Mouse (Mus musculus): ENCODE measurements at regions not wholly inside any gene's neighbourhood (a gene's known extent, or its start where the extent isn't known, plus 50 kb on each side); places are given as distances from the start of the nearest gene placed in this dataset.

DNA sequence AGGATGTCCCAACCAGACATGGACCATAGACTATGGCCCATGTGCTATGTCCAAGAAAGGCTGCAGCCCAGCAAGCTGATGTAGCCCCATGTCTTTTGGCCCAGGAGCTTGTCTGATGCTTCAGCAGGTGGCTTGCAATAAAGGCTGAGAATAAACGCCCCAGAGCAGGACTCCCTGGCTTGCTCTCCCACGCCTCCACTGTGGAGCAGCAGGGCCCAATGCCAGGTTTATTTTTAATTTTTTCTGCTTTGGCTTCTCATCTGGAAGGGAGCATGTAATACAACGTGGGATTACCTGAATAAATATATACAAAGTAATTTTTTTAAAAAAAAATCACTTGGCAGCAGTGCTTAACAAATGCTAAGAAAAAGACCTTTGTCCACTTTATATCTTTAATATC lies 125.7 kb downstream of the Ccdc71l start:
- DNase-seq (ENCODE audit: low spot score) (no peak), ATAC-seq (ENCODE audit: extremely low read depth, insufficient number of reproducible peaks, low FRiP score, poor library complexity, severe bottlenecking) (no peak)
- TF ChIP-seq GATA2 (IDR thresholded peaks at IDR 0.05; ENCODE audit: borderline replicate concordance, low read depth, low read length): no peak
- no peak for TF ChIP-seq CTCF (IDR thresholded peaks at IDR 0.05; ENCODE audit: low read depth, low read length)
- TF ChIP-seq GATA1 (IDR thresholded peaks at IDR 0.05; ENCODE audit: borderline replicate concordance, low read length): no peak
- no peak for TF ChIP-seq TAL1 (conservative IDR thresholded peaks at IDR 0.05; ENCODE audit: low read depth, low read length)
- no peak for TF ChIP-seq POLR2AphosphoS5 (IDR thresholded peaks at IDR 0.05; ENCODE audit: insufficient replicate concordance, low read depth, low read length)
- H3K36me3 ChIP-seq (replicated peaks): no peaks in the 10 kb centered on the region
- H3K4me1 ChIP-seq (ENCODE audit: insufficient read depth, low read depth, low read length): no peaks in the 10 kb centered on the region
- H3K9me3 ChIP-seq (replicated peaks): no peaks in the 10 kb centered on the region
- peaks cover 11% of the 10 kb centered on the region for H3K27me3 ChIP-seq (ENCODE audit: insufficient read depth, low read length)
- H3K4me3 ChIP-seq (ENCODE audit: low read depth, low read length): no peak overlapping the region

DNA sequence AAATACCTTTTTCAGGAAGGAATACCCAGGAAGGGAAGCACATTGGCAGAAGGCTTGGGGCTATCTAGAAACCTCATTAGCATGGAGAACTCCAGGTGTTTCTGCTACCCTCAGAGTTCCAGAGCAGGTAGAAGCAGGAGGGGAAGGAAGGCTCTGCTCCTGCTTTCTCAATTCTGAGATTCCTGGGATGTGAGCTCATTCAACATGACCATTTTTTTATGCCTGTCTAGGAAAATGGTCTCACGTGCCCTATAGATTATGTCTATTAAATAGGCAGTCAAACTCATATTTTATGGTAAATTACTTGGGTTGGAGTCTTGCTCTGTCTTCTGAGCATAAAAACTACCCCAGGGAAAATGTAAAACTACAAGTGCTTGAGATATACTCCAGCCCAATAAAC lies 130.2 kb downstream of the Ccdc71l start:
- Histone ChIP-seq H3K36me3 (replicated peaks) (no peaks in the 10 kb centered on the region), H3K27me3 (ENCODE audit: insufficient read depth, low read length) (peaks cover 8% of the 10 kb centered on the region), H3K4me3 (ENCODE audit: low read depth, low read length) (no peak overlapping the region), H3K9me3 (replicated peaks) (no peaks in the 10 kb centered on the region), H3K4me1 (ENCODE audit: insufficient read depth, low read depth, low read length) (no peaks in the 10 kb centered on the region)
- DNase-seq (ENCODE audit: low spot score): no peak
- no peak for TF ChIP-seq POLR2AphosphoS5 (IDR thresholded peaks at IDR 0.05; ENCODE audit: insufficient replicate concordance, low read depth, low read length)
- TF ChIP-seq CTCF (IDR thresholded peaks at IDR 0.05; ENCODE audit: low read depth, low read length): no peak
- TF ChIP-seq GATA1 (IDR thresholded peaks at IDR 0.05; ENCODE audit: borderline replicate concordance, low read length): no peak
- no peak for TF ChIP-seq GATA2 (IDR thresholded peaks at IDR 0.05; ENCODE audit: borderline replicate concordance, low read depth, low read length)
- no peak for TF ChIP-seq TAL1 (conservative IDR thresholded peaks at IDR 0.05; ENCODE audit: low read depth, low read length)
- no peak for ATAC-seq (ENCODE audit: extremely low read depth, insufficient number of reproducible peaks, low FRiP score, poor library complexity, severe bottlenecking)

DNA sequence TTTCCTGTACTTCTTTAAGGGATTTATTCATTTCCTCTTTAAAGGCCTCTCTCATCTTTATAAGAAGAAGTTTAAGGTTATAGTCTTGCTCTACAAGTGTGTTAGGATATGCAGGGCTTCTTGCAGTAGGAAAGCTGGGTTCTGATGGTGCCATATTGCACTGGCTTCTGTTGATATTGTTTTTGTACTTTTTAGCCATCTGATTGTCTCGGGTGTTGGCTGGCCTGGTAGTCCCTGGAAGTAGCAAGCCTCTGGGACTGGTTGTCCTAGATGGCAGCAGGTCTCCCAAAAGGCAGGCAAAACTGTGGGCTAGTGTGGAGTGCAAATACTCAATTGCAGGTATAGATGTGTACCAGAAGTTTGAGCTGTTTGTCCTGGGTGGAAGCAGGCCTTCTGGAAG lies 147.1 kb downstream of the Ccdc71l start:
- Histone ChIP-seq H3K9me3 (replicated peaks) (no peaks in the 10 kb centered on the region), H3K4me1 (ENCODE audit: insufficient read depth, low read depth, low read length) (no peaks in the 10 kb centered on the region), H3K36me3 (replicated peaks) (no peaks in the 10 kb centered on the region), H3K4me3 (ENCODE audit: low read depth, low read length) (no peak overlapping the region), H3K27me3 (ENCODE audit: insufficient read depth, low read length) (no peaks in the 10 kb centered on the region)
- ATAC-seq (ENCODE audit: extremely low read depth, insufficient number of reproducible peaks, low FRiP score, poor library complexity, severe bottlenecking) (no peak), DNase-seq (ENCODE audit: low spot score) (no peak)
- TF ChIP-seq GATA2 (IDR thresholded peaks at IDR 0.05; ENCODE audit: borderline replicate concordance, low read depth, low read length) (no peak), CTCF (IDR thresholded peaks at IDR 0.05; ENCODE audit: low read depth, low read length) (no peak), GATA1 (IDR thresholded peaks at IDR 0.05; ENCODE audit: borderline replicate concordance, low read length) (no peak), TAL1 (conservative IDR thresholded peaks at IDR 0.05; ENCODE audit: low read depth, low read length) (no peak), POLR2AphosphoS5 (IDR thresholded peaks at IDR 0.05; ENCODE audit: insufficient replicate concordance, low read depth, low read length) (no peak)

DNA sequence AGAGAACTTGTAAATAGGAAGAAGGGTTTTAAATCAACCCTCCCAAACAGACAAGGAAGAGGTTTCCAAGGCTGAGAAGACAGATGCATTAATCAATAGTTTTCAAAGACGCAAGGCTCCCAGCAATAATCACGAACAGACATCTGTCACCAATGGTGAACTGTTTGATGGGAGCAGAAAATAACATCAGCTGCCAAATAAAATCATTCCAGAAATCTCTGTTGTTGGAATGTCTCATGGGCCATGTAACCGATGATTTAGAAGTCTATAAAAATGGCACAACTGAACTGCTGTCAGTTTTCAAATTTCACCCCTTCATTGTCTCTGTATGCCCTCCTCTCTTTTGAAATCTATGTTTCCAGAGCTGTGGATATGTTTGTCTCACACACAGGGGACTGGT lies 152.7 kb downstream of the Ccdc71l start:
- H3K4me3 ChIP-seq (ENCODE audit: low read depth, low read length): no peak overlapping the region
- ATAC-seq (ENCODE audit: extremely low read depth, insufficient number of reproducible peaks, low FRiP score, poor library complexity, severe bottlenecking) (no peak), DNase-seq (ENCODE audit: low spot score) (no peak)
- H3K36me3 ChIP-seq (replicated peaks): no peaks in the 10 kb centered on the region
- H3K9me3 ChIP-seq (replicated peaks): no peaks in the 10 kb centered on the region
- H3K27me3 ChIP-seq (ENCODE audit: insufficient read depth, low read length): no peaks in the 10 kb centered on the region
- TF ChIP-seq CTCF (IDR thresholded peaks at IDR 0.05; ENCODE audit: low read depth, low read length) (no peak), GATA1 (IDR thresholded peaks at IDR 0.05; ENCODE audit: borderline replicate concordance, low read length) (no peak), GATA2 (IDR thresholded peaks at IDR 0.05; ENCODE audit: borderline replicate concordance, low read depth, low read length) (no peak)
- H3K4me1 ChIP-seq (ENCODE audit: insufficient read depth, low read depth, low read length): no peaks in the 10 kb centered on the region

DNA sequence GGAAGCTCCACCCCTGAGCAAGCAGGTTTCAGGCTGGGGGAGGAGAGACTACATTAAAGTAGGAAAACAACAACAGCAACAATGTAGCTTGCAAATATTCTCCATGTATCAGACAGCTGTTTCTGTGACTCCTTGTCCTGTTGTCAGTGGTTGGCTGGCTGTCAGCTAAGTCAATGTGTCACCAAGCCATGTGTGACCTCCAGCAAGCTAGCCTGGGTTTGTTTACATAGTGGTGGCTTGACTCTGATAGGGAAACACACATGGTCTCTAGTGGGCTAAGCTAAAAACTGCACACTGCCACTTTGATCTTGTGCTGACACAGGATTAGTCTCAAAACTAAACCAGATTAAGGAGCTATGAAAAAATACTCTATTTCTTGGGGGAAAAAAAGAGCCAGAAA lies 155.1 kb downstream of the Ccdc71l start:
- DNase-seq (ENCODE audit: low spot score): no peak
- Histone ChIP-seq H3K4me3 (ENCODE audit: low read depth, low read length) (no peak overlapping the region), H3K27me3 (ENCODE audit: insufficient read depth, low read length) (no peaks in the 10 kb centered on the region), H3K36me3 (replicated peaks) (no peaks in the 10 kb centered on the region), H3K4me1 (ENCODE audit: insufficient read depth, low read depth, low read length) (no peaks in the 10 kb centered on the region), H3K9me3 (replicated peaks) (no peaks in the 10 kb centered on the region)
- ATAC-seq (ENCODE audit: extremely low read depth, insufficient number of reproducible peaks, low FRiP score, poor library complexity, severe bottlenecking): no peak
- no peak for TF ChIP-seq POLR2AphosphoS5 (IDR thresholded peaks at IDR 0.05; ENCODE audit: insufficient replicate concordance, low read depth, low read length)
- TF ChIP-seq CTCF (IDR thresholded peaks at IDR 0.05; ENCODE audit: low read depth, low read length): no peak
- no peak for TF ChIP-seq GATA2 (IDR thresholded peaks at IDR 0.05; ENCODE audit: borderline replicate concordance, low read depth, low read length)
- TF ChIP-seq TAL1 (conservative IDR thresholded peaks at IDR 0.05; ENCODE audit: low read depth, low read length): no peak
- TF ChIP-seq GATA1 (IDR thresholded peaks at IDR 0.05; ENCODE audit: borderline replicate concordance, low read length): no peak

DNA sequence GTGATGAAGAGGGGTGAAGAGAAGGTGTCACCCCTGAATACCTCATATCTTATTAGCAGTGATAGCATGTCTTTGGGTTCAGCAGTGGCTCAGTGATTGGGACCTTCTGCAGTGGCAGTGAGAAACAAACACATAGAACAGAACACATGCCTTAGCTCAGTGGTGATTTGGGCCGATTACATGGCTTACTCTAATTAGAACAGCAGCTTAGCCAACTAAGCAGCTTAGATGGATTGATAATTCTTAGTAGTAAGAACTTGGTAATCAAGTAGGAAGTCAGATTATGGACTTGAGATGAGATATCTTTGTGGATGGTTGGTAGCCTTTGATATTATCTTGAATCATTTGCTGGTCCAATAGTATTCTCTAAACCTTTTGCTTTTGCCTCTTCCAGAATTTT lies 167.0 kb downstream of the Ccdc71l start:
- no peaks in the 10 kb centered on the region for H3K9me3 ChIP-seq (replicated peaks)
- H3K27me3 ChIP-seq (ENCODE audit: insufficient read depth, low read length): no peaks in the 10 kb centered on the region
- ATAC-seq (ENCODE audit: extremely low read depth, insufficient number of reproducible peaks, low FRiP score, poor library complexity, severe bottlenecking) (no peak), DNase-seq (ENCODE audit: low spot score) (no peak)
- no peak overlapping the region for H3K4me3 ChIP-seq (ENCODE audit: low read depth, low read length)
- TF ChIP-seq GATA1 (IDR thresholded peaks at IDR 0.05; ENCODE audit: borderline replicate concordance, low read length): no peak
- no peak for TF ChIP-seq CTCF (IDR thresholded peaks at IDR 0.05; ENCODE audit: low read depth, low read length)
- TF ChIP-seq POLR2AphosphoS5 (IDR thresholded peaks at IDR 0.05; ENCODE audit: insufficient replicate concordance, low read depth, low read length): no peak
- no peak for TF ChIP-seq GATA2 (IDR thresholded peaks at IDR 0.05; ENCODE audit: borderline replicate concordance, low read depth, low read length)
- TF ChIP-seq TAL1 (conservative IDR thresholded peaks at IDR 0.05; ENCODE audit: low read depth, low read length): no peak
- no peaks in the 10 kb centered on the region for H3K36me3 ChIP-seq (replicated peaks)
- H3K4me1 ChIP-seq (ENCODE audit: insufficient read depth, low read depth, low read length): no peaks in the 10 kb centered on the region

DNA sequence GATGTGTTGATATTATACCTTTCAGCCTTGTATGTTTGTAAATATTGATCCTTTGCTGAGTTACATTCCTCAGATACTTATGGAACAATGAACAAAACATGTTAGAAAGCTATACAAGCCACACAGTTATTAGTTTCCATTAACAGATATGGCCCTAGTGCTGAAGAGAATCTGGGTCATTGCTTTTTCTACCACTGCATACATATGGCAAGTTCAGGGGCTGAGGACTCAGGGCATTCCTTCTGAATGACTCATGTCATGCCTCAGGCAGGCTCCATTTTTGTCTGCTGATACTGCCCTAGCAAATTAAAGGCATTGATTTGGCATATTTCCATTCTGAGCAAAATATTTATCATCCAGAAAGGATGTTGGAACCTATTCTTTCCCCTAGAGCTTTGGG lies 167.9 kb downstream of the Ccdc71l start:
- H3K27me3 ChIP-seq (ENCODE audit: insufficient read depth, low read length): no peaks in the 10 kb centered on the region; the same call in 1 of the 2 replicates
- H3K4me3 ChIP-seq (ENCODE audit: low read depth, low read length): no peak overlapping the region
- H3K4me1 ChIP-seq (ENCODE audit: insufficient read depth, low read depth, low read length): no peaks in the 10 kb centered on the region
- DNase-seq (ENCODE audit: low spot score) (no peak), ATAC-seq (ENCODE audit: extremely low read depth, insufficient number of reproducible peaks, low FRiP score, poor library complexity, severe bottlenecking) (no peak)
- no peaks in the 10 kb centered on the region for H3K36me3 ChIP-seq (replicated peaks)
- H3K9me3 ChIP-seq (replicated peaks): no peaks in the 10 kb centered on the region
- TF ChIP-seq TAL1 (conservative IDR thresholded peaks at IDR 0.05; ENCODE audit: low read depth, low read length) (no peak), GATA2 (IDR thresholded peaks at IDR 0.05; ENCODE audit: borderline replicate concordance, low read depth, low read length) (no peak), POLR2AphosphoS5 (IDR thresholded peaks at IDR 0.05; ENCODE audit: insufficient replicate concordance, low read depth, low read length) (no peak), GATA1 (IDR thresholded peaks at IDR 0.05; ENCODE audit: borderline replicate concordance, low read length) (no peak), CTCF (IDR thresholded peaks at IDR 0.05; ENCODE audit: low read depth, low read length) (no peak)
